Mouse (Mus musculus) heart, embryonic 14.5 days (tissue): ENCODE measurements around the gene P2rx6. TPM values are rescaled to one million over a fixed set of nuclear protein-coding genes. Genes with fewer than 3 reads are reported as not detected.

Experiments used
- ATAC-seq: fragments of 200-750 bp; cut with Nextera tagmentation; 2 replicates; pipeline ENCODE4 v1.8.0; 2017; ENCODE audit warnings: low read depth, moderate TSS enrichment; ENCODE audit not compliant: insufficient number of reproducible peaks, insufficient read depth, low FRiP score
- H3K27ac ChIP-seq, 2 experiments: fragments of 200-500 bp in 1 of 2; fragments of 300-500 bp in 1 of 2; sonication (generic) in 1 of 2; replicated peaks in 1 of 2; 2 replicates each; pipeline ENCODE4 v1.5.1; 2012 to 2014; ENCODE audit warnings: low read depth in 2 of 2, low read length in 2 of 2, control low read depth in 1 of 2, mild to moderate bottlenecking in 1 of 2, mixed read lengths in 1 of 2; ENCODE audit not compliant: control insufficient read depth in 1 of 2, insufficient read depth in 1 of 2
- H3K27me3 ChIP-seq: fragments of 300-500 bp; sonication (generic); 2 replicates; pipeline ENCODE4 v1.6.1; 2014; ENCODE audit warnings: mild to moderate bottlenecking, low read length, control low read depth; ENCODE audit not compliant: control insufficient read depth, insufficient read depth
- H3K36me3 ChIP-seq: fragments of 300-500 bp; sonication (generic); 2 replicates; pipeline ENCODE4 v1.6.1; 2014; ENCODE audit warnings: mild to moderate bottlenecking, control low read depth, low read length, mixed read lengths; ENCODE audit not compliant: control insufficient read depth, insufficient read depth
- H3K4me1 ChIP-seq, 2 experiments: fragments of 200-500 bp in 1 of 2; fragments of 300-500 bp in 1 of 2; sonication (generic) in 1 of 2; 2 replicates each; pipeline ENCODE4 v1.6.1; 2012 to 2014; ENCODE audit warnings: low read length in 2 of 2, control low read depth in 1 of 2, mixed read lengths in 1 of 2; ENCODE audit not compliant: control insufficient read depth in 2 of 2, insufficient read depth in 2 of 2
- H3K4me2 ChIP-seq: fragments of 300-500 bp; sonication (generic); 2 replicates; pipeline ENCODE4 v1.6.1; 2014; ENCODE audit warnings: mild to moderate bottlenecking, low read length
- H3K4me3 ChIP-seq, 2 experiments: fragments of 200-500 bp in 1 of 2; fragments of 300-500 bp in 1 of 2; sonication (generic) in 1 of 2; 2 replicates each; pipeline ENCODE4 v1.5.1; 2012 to 2014; ENCODE audit warnings: low read length in 2 of 2, mild to moderate bottlenecking in 2 of 2, control low read depth in 1 of 2, low read depth in 1 of 2, moderate library complexity in 1 of 2; ENCODE audit not compliant: control insufficient read depth in 1 of 2, insufficient read depth in 1 of 2
- H3K9ac ChIP-seq: fragments of 300-500 bp; sonication (generic); 2 replicates; pipeline ENCODE4 v1.6.1; 2014; ENCODE audit warnings: mild to moderate bottlenecking, low read length
- H3K9me3 ChIP-seq: fragments of 300-500 bp; sonication (generic); 2 replicates; pipeline ENCODE4 v1.6.1; 2016; ENCODE audit warnings: low read length, control low read depth; ENCODE audit not compliant: control insufficient read depth
- WGBS: fragments of 180-500 bp; shearing (Covaris S2); extraction: QIAGEN DNeasy Blood & Tissue Kit; methylation state at CpG from one replicate; pipeline ENCODE4 v1.1.7; 2014; 5-methylcytosine and 5-hydroxymethylcytosine counted together
- polyA plus RNA-seq: library from polyadenylated mRNA; unstranded; fragments of >200 nt; fragmentation: Nextera tagmentation; extraction: Ambion mirVana; gene quantifications from 2 replicates; pipeline ENCODE4 v1.2.1, GENCODE M21; 2014

The P2rx6 gene
- polyA plus RNA-seq, 1 experiment from 2014 or later = 0.65 TPM

DNA sequence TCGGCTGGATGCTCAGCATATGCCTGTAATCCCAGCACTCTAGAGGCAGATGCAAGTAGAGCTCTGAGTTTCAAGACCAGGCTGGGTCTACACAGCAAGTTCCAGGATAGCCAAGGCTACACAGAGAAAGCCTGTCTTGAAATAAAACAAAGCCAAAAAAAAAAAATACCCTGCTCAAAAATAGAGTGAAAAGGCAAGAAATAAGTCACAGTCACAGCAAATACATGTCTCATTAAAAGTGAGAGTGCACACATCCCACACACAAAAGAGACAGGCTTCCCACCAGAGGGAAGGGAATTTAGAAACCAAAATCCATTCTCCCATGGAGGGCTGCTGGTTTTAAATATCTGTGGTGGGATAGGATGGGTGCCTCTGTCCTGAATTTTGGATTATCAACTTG lies 1.9 kb downstream of the P2rx6 start:
- Histone ChIP-seq H3K4me1 (peaks cover 20 to 23% of the 10 kb centered on the region in 2 experiments), H3K4me3 (no peak overlapping the region), H3K4me2 (no peak overlapping the region), H3K27me3 (no peaks in the 10 kb centered on the region), H3K27ac (no peak overlapping the region), H3K9me3 (no peaks in the 10 kb centered on the region), H3K9ac (no peak overlapping the region), H3K36me3 (no peaks in the 10 kb centered on the region)
- no peak for ATAC-seq
- WGBS = 44% methylated on average over 1 of the region's 1 CpGs

DNA sequence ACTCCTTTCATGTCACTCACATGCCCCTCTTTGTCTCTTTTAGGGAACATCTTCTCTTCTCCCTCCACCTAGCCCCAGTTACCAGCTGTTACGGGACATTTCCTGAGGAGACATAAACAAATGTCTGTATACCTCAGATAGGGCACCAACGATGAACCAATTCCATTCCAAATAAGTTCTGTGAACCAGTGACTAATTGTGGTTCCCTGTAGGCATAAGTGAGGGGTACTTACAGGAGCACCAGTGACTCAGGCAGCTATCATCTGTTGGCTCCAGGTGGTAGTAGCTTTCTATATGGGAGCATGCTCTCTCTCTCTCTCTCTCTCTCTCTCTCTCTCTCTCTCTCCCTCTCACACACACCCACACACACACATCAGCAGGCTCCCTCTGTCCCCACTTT lies 2.5 kb downstream of the P2rx6 start:
- 66% methylated on average over 2 of the region's 2 CpGs for WGBS
- Histone ChIP-seq H3K27me3 (no peaks in the 10 kb centered on the region), H3K4me1 (peaks cover 14 to 17% of the 10 kb centered on the region in 2 experiments), H3K9ac (no peak overlapping the region), H3K9me3 (no peaks in the 10 kb centered on the region), H3K27ac (no peak overlapping the region), H3K4me2 (no peak overlapping the region), H3K36me3 (no peaks in the 10 kb centered on the region), H3K4me3 (no peak overlapping the region)
- no peak for ATAC-seq

DNA sequence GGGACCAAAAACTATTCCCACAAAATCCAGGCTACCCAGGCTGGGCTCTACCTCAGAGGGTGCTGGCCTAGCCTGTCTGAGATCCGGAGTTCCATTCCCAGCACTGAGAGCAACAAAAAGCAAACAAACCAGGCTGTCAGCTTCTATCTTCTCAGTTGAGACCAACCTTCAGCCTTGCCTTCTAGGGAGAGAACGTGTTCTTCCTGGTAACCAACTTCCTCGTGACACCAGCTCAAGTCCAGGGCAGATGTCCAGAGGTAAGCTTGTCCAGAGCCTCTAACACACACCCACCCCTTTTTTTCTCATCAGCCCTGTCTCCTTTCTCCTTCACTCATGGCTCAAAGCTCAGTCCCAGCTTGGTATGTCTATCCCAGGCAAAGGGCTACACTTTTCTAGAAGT lies 3.1 kb downstream of the P2rx6 start:
- H3K4me3 ChIP-seq = no peak overlapping the region
- no peak overlapping the region for H3K4me2 ChIP-seq
- H3K9me3 ChIP-seq = no peaks in the 10 kb centered on the region
- WGBS = 47% methylated on average over 3 of the region's 3 CpGs
- H3K4me1 ChIP-seq = peaks cover 13 to 16% of the 10 kb centered on the region in 2 experiments
- no peak for ATAC-seq
- H3K36me3 ChIP-seq = no peaks in the 10 kb centered on the region
- no peak overlapping the region for H3K27ac ChIP-seq
- no peak overlapping the region for H3K9ac ChIP-seq
- H3K27me3 ChIP-seq = no peaks in the 10 kb centered on the region

DNA sequence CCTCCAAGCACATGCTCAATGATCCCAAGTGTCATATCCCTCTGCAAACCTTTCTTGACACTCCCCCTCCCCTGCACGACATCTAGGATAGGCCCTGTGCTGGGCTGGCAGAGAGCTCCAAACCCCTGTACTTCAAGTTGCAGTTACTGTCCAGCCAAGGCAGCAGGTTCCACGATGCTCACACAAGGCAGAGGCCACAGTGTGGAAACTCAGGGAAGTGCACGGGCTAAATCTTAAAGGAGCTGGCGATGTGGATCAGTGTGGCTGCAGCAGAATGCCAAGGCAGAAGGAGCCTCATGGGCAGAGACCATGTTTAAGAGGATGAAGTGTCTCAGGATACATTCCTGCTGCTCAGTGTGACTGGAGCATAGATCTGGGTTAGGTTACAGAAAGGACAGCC lies 4.5 kb downstream of the P2rx6 start:
- Histone ChIP-seq H3K27ac (no peak overlapping the region), H3K27me3 (0 out of 2 replicates have a peak, but pooled peaks cover under 1% of the 10 kb centered on the region), H3K4me3 (no peak overlapping the region), H3K9ac (no peak overlapping the region), H3K4me1 (peaks cover 10 to 11% of the 10 kb centered on the region in 2 experiments), H3K4me2 (no peak overlapping the region), H3K36me3 (no peaks in the 10 kb centered on the region), H3K9me3 (no peaks in the 10 kb centered on the region)
- 17% methylated on average over 4 of the region's 4 CpGs for whole genome bisulfite sequencing
- no peak for ATAC-seq

DNA sequence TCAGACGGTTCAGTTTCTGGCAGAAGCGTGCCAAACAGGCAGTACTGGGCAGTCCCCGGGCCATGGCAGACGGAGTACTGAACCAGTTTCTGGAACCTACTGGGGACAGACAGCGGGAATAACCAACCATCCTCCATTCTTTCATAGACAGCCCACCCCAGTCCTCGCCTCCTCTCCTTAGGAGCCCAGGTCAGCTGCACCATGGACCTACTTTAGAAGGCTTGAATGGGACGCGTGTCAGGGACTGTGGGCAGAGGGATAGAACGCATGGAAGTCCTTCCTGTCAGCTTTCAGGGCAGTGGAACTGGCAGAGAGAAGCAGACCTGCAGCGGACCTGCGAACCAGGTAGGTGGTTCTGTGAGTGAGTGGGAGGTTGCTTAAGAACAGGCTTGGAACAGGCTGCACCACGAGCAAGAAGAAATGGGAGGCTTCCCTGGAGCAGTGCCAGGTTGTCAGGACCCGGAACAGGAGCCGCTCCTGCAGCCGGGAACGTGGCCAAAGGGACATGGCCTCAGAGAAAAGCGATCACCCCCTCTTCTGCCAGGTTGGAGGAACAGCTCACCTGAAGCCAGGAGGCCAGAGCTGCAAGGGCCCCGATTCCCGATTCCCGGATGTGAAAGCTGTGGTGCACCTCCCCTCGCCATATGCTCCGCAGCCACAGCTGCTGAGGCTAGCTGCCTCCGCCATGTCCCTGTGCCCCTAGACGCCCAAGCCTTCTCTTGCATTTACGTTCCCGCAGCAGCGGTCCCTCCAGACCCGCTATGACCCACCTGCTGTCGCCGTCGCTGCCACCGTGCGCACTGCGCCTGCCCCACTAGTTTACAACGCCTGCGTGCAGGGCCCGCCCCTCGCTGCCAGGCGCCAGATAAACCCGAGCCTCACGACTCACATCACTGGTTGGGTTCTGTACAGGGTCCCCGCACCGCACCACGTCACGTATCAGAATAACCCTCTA lies 14.5 kb downstream of the P2rx6 start:
- peak overlapping the region; percentile 74 for H3K9ac ChIP-seq
- ATAC-seq = no peak
- peak overlapping the region; percentile 50 to 61 for H3K4me3 ChIP-seq
- 11% methylated on average over 45 of the region's 45 CpGs for WGBS
- peaks cover 4 to 8% of the 10 kb centered on the region in 2 experiments for H3K4me1 ChIP-seq
- peak overlapping the region; percentile 96 for H3K4me2 ChIP-seq
- H3K27me3 ChIP-seq = peaks cover 16% of the 10 kb centered on the region
- H3K9me3 ChIP-seq = no peaks in the 10 kb centered on the region
- no peaks in the 10 kb centered on the region for H3K36me3 ChIP-seq
- H3K27ac ChIP-seq = no peak overlapping the region

DNA sequence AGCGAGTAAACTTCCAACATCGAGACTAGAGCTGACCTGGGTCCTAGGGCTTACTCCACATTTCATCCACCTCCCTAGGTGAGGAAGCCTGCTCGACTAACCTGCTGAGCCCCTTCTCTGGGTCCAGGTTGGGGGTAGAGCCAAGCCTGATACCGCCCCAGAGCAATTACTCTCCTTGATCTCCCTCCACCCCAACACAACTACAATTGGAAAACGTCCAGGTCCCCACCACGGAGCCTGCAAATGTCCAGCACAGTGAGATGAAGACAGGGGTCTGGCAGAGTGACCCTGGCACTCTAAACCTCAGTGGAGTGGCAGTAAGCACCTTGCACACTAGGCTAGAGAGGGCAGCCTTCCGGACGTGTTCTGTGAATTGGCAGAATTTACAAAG lies 15.1 kb downstream of the P2rx6 start:
- H3K27ac ChIP-seq = no peak overlapping the region
- ATAC-seq = no peak
- H3K4me3 ChIP-seq = peak overlapping the region; percentile 50 to 61
- 12% methylated on average over 8 of the region's 8 CpGs for WGBS
- H3K27me3 ChIP-seq = peaks cover 12% of the 10 kb centered on the region; the same call in 1 of the 2 replicates
- peaks cover 4 to 8% of the 10 kb centered on the region in 2 experiments for H3K4me1 ChIP-seq
- no peaks in the 10 kb centered on the region for H3K9me3 ChIP-seq
- peak overlapping the region; percentile 96 for H3K4me2 ChIP-seq
- H3K9ac ChIP-seq = peak overlapping the region; percentile 74
- H3K36me3 ChIP-seq = no peaks in the 10 kb centered on the region

DNA sequence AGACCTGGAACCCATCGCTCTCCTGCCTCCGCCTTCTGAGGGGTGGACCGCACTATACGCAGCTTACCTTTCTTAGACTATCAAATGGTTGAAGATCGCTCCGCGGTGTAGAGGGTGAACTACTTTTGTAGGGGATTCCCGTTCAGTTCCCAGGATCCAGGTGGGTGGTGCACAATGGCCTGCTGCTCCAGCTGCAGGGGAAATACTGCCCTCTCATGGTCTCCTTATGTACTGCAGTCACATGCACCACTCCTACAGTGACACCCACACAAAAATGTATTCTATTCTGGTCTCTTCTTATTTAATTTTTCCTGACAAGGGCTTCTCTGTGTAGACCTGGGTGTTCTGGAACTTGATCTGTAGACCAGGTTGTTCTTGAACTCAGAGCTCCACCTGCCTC lies 21.4 kb downstream of the P2rx6 start, which contains the start of gene Slc7a4:
Gene Slc7a4, minus strand, starts transcription at position 151 of the 400 bp plus-strand sequence.
- H3K4me2 ChIP-seq = no peak within 1 kb of the TSS
- ATAC-seq = no peak
- H3K4me3 ChIP-seq = no peak within 1 kb of the TSS
- H3K27ac ChIP-seq = no peak within 1 kb of the TSS
- H3K27me3 ChIP-seq = no peaks in the 10 kb centered on the region
- 19% methylated on average over 8 of the region's 8 CpGs for WGBS
- no peak within 1 kb of the TSS for H3K9ac ChIP-seq
- H3K4me1 ChIP-seq = no peaks in the 10 kb centered on the region
- H3K36me3 ChIP-seq = no peaks in the 10 kb centered on the region
- H3K9me3 ChIP-seq = no peaks in the 10 kb centered on the region; the same call in 1 of the 2 replicates
